Mouse (Mus musculus) lung, adult 2 months (tissue): ENCODE results near the gene Cd247. TPM values are rescaled to one million over a fixed set of nuclear protein-coding genes. Genes with fewer than 3 reads are reported as not detected.

Source experiments
- DNase-seq: peaks from one replicate; pipeline ENCODE4 v3.0.0; 2022
- H3K4me1 ChIP-seq: fragments of 200-500 bp; 2 replicates; pipeline ENCODE4 v1.6.1; 2011; ENCODE audit warnings: low read length; ENCODE audit not compliant: control insufficient read depth, insufficient read depth
- H3K4me3 ChIP-seq: fragments of 200-500 bp; replicated peaks from 2 replicates; pipeline ENCODE3; 2011; ENCODE audit warnings: low read depth, mild to moderate bottlenecking, control low read depth, low read length; ENCODE audit errors: extremely low read depth
- CTCF ChIP-seq: fragments of 200-500 bp; IDR thresholded peaks from 2 replicates; pipeline ENCODE4 v1.5.1; 2011; ENCODE audit warnings: mild to moderate bottlenecking, low read length, control low read depth; ENCODE audit not compliant: insufficient read depth
- POLR2A ChIP-seq: fragments of 200-500 bp; IDR thresholded peaks from 2 replicates; pipeline ENCODE4 v1.6.1; 2011; ENCODE audit warnings: low read depth, mild to moderate bottlenecking, control low read depth, low read length, borderline replicate concordance; ENCODE audit errors: extremely low read depth
- WGBS: fragments of 180-500 bp; shearing (Covaris S2); methylation state at CpG from one replicate; pipeline ENCODE4 v1.1.7; 2018; 5-methylcytosine and 5-hydroxymethylcytosine counted together
- polyA plus RNA-seq: library from polyadenylated mRNA; depleted of rRNA; stranded (reverse); fragments of >200 nt; gene quantifications from 2 replicates; pipeline ENCODE4 v1.2.3, GENCODE M21; 2012

Cd247 gene
- polyA plus RNA-seq, 1 experiment: 10.7 TPM

DNA sequence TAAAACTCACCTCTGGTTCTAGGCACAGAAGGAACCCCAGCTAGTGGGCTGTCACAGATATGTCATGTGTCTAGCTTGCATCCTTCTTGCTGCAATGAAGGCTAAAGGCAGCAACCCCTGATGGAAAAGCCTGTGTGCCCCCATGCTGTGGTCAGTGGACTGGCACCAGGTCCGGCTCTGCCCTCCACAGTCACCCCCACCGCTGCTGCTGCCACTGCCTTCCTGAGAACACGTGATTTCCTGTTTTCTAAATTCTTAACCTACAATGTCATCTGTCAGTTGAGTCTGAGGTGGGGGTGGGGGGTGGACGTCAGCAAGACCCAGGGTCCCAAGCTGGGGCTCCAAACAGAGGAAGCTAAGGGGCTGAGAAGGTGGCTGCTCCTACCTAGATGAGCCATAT lies 60.4 kb downstream of the Cd247 start:
- TF ChIP-seq CTCF (no peak), POLR2A (peak; percentile 54; the same call in 1 of the 2 replicates)
- H3K4me1 ChIP-seq: peaks cover 20% of the 10 kb centered on the region
- WGBS: 28% methylated on average over 4 of the region's 4 CpGs
- peak overlapping the region; percentile 17 for H3K4me3 ChIP-seq
- DNase-seq: no peak

DNA sequence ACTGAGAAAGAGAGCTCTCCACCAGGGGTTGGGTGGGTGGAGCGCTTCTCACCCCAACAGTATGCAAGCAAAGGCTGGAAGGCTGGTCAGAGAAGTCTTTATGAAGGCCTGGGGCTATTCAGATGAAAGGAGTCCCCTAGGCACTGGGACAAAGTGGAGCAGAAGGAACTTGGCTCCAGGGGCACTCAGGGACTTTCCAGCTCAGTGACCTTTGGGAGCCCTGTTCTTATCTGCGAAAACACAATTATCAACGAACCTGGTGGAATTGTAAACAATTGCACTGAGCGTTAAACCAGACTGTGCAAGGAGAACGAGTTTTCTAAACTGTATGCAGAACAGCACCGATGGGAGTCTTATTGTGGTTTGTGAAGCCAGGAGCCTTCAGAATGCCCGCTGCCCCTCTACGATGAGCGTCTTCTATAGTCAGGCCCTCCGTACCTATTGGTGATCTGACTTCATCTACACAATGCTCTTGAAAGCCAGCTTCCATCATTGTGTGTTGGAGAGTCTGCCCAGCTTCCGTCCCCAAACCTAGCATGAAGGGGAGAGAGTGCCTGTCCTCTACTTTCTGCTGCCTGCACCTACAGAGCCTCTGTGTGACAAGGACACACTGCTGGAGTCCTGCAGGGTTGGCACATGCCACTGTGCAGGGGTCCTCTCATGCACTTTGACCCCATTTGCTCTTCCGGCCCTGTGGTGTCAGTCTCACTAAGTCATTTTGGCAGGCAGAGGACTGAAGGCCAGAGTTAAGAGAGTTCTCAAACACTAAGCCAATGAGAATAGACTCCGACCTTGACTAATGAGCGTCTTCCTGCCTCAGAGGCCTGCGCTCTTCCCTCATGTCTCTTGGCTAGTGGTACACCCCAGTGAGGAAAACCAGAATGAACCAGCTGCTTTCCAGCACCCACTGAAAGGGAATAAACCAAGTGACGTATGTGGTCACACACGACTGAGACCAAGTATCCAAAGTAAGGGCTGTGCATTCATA lies 61.3 kb downstream of the Cd247 start:
- TF ChIP-seq CTCF (no peak), POLR2A (no peak)
- DNase-seq: no peak
- WGBS: 60% methylated on average over 17 of the region's 17 CpGs
- H3K4me3 ChIP-seq: no peak overlapping the region
- peaks cover 20% of the 10 kb centered on the region for H3K4me1 ChIP-seq

DNA sequence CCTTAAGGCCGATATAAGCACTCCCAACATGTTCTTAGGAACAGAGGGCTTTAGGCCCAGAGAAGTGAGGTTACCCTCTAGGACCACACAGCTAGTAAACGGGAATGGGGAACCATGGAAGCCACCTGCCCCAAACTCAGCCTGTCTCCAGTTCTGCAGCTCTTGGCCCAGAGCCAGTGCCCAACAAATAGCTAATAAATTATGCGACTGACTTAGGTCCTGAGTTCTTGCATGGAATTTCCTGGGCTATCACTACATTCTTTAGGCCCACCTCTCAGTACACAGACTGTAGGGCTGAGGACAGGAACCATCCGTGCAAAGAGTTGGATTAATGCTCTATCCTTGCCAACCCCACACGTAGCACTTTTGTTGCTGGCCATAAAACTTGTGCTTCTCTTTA lies 63.6 kb downstream of the Cd247 start:
- WGBS: 49% methylated on average over 5 of the region's 5 CpGs
- TF ChIP-seq POLR2A: no peak
- no peak for TF ChIP-seq CTCF
- peaks cover 17% of the 10 kb centered on the region for H3K4me1 ChIP-seq
- H3K4me3 ChIP-seq: no peak overlapping the region
- no peak for DNase-seq

DNA sequence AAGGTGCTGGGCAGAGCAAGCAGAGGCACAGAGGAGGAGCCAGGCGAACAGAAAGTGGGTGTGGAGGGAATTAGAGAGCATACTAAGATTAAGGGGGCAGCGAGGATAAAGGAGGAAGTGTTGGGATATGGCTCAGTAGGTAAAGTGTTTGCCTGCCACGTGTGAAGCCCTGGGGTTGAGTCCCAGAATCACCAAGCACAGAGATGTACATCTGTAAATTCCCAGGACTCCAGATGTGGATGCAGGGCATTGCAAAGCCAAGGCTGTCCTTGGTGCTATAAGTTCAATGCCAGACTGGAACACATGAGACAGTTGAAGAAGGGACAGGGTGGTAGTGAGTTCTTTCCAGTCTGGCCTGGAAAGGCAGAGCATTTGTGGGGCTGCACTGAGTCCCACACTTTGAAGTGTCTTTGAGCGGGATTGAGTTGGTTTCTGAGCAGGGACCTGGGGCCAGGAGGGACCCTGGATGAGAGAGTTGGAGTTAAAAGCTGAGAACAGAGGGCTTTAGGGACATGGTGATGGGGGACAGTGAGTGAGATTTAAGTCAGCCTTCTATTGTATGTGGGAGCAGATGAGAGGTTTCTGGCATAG lies 64.7 kb downstream of the Cd247 start:
- WGBS: 73% methylated on average over 4 of the region's 4 CpGs
- Histone ChIP-seq H3K4me3 (no peak overlapping the region), H3K4me1 (peaks cover 17% of the 10 kb centered on the region)
- no peak for DNase-seq
- no peak for TF ChIP-seq POLR2A
- TF ChIP-seq CTCF: no peak

DNA sequence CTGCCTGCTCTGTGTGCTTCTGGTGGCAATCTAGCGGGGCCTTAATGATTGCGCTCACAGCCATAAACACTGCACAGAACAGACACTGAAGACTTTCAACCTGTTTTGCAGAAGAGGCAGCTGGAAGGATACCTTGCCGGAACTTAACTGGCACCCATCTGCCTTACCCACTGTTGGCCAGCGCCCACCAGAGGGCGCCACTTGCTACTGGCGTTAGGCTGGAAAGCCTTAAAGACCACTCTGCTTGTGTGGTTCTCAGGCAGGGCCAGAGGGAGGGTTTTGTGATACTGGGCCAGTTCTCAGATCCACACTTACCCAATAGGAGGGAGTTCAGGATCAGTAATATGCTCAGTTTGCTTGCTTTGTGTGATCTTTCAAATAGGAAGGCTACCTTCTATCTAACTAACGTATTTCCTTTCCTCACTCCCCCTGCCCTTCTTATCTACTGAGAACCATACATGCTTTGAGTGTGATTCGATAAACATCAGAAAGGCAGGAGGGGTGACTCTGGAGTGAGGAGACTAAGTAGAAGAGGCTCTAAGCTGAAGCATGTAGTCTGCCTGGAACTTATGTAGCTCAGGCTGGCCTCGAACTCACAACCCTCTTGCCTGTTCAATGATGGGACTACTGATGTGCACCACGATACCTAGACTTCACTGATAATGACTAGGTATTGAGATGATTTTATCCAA lies 65.4 kb downstream of the Cd247 start:
- peak; percentile 64 for DNase-seq
- no peak overlapping the region for H3K4me3 ChIP-seq
- H3K4me1 ChIP-seq: peaks cover 15% of the 10 kb centered on the region
- peak; percentile 89 for TF ChIP-seq CTCF
- TF ChIP-seq POLR2A: no peak
- 59% methylated on average over 10 of the region's 10 CpGs for WGBS

DNA sequence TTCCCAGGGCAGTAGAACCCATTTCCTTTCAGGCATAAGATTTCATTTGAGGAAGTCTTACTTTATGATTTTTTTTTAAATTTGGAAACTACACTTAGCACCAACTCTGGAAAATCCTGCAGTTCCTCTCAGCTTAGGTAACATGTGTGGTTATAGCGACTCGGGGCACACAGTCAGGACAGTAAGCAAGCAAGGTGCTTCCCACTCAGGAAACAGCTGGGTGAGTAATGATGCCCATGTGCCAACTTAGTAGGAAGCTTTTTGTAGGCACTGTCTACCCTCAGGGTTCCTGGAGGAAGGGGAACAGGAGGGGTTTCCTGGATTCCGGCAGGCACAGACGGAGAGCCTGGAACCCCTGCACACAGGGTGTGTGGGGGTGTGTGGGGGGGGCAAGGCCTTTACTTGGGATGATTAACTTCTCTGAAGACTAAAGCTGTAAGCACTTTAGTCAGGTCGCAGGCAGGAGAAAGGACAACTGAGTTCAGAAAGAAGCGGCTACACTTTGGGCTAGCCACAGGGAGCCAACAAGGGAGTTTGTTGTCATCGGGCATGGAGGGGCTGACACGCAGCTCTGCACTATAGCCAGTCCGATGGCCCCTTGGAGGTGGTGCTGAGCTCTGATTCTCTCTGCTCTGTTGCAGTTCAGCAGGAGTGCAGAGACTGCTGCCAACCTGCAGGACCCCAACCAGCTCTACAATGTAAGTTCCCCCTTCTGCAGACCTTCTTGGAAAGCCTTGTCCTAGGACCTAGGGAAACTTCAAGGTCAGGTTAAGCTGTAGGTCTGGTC lies 67.5 kb downstream of the Cd247 start:
- 42% methylated on average over 9 of the region's 9 CpGs for WGBS
- TF ChIP-seq POLR2A (no peak), CTCF (no peak)
- Histone ChIP-seq H3K4me3 (no peak overlapping the region), H3K4me1 (peaks cover 4% of the 10 kb centered on the region)
- no peak for DNase-seq

DNA sequence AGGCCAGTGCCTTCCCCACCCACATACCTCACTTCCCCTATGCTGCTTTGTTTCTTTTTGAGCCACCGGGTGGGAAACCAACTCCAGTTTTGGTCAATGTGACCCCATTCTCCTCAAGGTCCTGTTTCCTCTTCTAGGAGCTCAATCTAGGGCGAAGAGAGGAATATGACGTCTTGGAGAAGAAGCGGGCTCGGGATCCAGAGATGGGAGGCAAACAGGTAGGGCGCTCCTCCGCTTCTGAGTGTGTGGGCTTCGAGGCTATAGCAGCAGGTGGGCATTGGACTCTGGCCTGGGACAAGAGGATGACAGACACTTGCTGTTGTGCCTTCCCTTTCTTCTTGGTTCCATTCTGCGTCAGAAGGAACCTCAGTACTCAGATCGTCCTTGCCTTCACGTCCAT lies 68.8 kb downstream of the Cd247 start:
- peaks cover 4% of the 10 kb centered on the region for H3K4me1 ChIP-seq
- no peak for DNase-seq
- 90% methylated on average over 11 of the region's 11 CpGs for WGBS
- H3K4me3 ChIP-seq: no peak overlapping the region
- TF ChIP-seq CTCF (no peak), POLR2A (no peak)

DNA sequence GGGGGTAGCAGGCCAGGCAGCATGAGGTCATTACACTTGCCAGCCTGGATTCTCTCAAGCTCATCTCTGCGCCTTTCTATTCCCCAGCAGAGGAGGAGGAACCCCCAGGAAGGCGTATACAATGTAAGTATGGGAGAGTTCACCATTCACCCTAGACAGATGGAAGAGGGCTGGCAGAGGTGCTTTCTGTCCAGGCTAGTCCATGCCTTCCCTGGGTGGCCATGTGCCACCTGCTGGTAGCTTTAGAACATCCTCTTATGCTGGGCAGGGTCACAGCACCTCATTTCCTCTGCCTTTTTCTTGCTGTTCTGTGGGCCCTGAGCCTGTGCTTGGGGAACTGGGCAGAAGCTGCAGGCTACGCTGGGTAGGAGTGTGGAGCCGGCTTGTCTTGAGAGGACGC lies 69.9 kb downstream of the Cd247 start:
- 90% methylated on average over 5 of the region's 5 CpGs for WGBS
- TF ChIP-seq POLR2A (no peak), CTCF (peak; percentile 57)

More for the DNA sequence above, 69.9 kb downstream of the Cd247 start:
- Histone ChIP-seq H3K4me3 (no peak overlapping the region), H3K4me1 (peaks cover 4% of the 10 kb centered on the region)
- no peak for DNase-seq
